Mouse (Mus musculus) fat pad, adult 2 months (tissue): ENCODE measurements around the gene Olfr1104.

ENCODE experiments used
- DNase-seq: peaks from one replicate; pipeline ENCODE4 v3.0.0-alpha.2; 2011; ENCODE audit warnings: low read depth, low spot score; ENCODE audit errors: extremely low read depth

Olfr1104 gene

GRCm38 (mm10) chr2:87026980-87027379 lies at the start of gene Olfr1104:
Gene Olfr1104 (minus strand): TSS chr2:87027080.
- DNase-seq: no peak

- no peak for DNase-seq
Measured at GRCm38 (mm10) chr2:87075717-87076116, 48.8 kb upstream of the Olfr1104 start, which contains the start of gene Olfr1107. Gene Olfr1107 (minus strand): TSS chr2:87075817.

- DNase-seq: no peak
Measured at GRCm38 (mm10) chr2:87052173-87052572, 25.3 kb upstream of the Olfr1104 start, which contains the start of gene Olfr1106. Gene Olfr1106 (minus strand): TSS chr2:87052273.

DNA sequence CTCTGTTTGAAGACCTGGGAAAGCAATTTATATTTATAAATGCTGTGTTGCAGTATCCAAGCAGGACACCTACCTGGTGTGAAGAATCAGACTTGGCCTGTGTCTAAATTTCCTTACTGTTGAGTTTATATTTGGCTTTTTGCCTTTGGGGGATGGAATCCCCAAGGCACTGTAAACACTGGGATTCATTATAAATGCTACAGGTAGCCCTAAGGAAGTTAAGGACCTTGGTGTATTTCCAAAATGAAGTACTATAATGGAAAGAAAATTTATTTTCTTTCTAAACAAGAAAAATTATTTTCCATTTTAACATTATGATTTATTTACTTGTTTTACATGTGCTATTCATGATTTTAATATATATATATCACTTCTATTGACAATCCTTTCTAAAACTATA lies 9.6 kb upstream of the Olfr1104 start, which contains the start of gene Olfr1105:
Gene Olfr1105, minus strand, starts transcription at position 101 of the 400 bp plus-strand sequence.
- DNase-seq: no peak

GRCm38 (mm10) chr2:86998098-86998497 lies 28.8 kb downstream of the Olfr1104 start, which contains the start of gene Olfr1102:
Gene Olfr1102 (plus strand): TSS chr2:86998398.
- no peak for DNase-seq

GRCm38 (mm10) chr2:86991121-86991520 lies 35.8 kb downstream of the Olfr1104 start, which contains the start of gene Olfr1101:
Gene Olfr1101 (minus strand): TSS chr2:86991221.
- no peak for DNase-seq

DNA sequence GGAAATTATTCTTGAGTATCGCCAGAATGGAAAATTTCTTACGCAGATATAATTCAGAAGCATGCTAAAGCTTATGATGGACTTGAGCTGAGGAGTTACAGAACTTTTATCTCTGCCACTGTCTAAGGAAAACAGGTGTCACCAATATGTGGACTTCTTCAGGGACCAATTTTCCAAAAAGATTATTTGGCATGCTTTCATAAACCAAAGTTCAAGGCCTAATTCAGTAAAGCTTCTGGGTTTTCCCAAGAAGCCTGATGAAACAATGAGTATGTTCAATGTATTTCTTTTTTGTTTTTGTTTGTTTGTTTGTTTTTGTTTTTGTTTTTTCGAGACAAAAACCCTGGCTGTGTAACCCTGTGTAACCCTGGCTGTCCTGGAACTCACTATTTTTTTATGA lies 47.0 kb downstream of the Olfr1104 start, which contains the start of gene Olfr1100:
Gene Olfr1100, minus strand, starts transcription at position 101 of the 400 bp plus-strand sequence.
- DNase-seq: no peak
